Mouse (Mus musculus) CD8-positive naive resting alpha-beta T cell, adult 2 months (primary cell): Measurements from ENCODE around the gene 1700122O11Rik.

ENCODE experiments used
- DNase-seq, 2 experiments: peaks; one replicate each; pipeline ENCODE4 v3.0.0; 2022; ENCODE audit warnings: low read depth in 2 of 2, low spot score in 2 of 2

The 1700122O11Rik gene

GRCm38 (mm10) chr17:48038193-48038592 is at the start of gene 1700122O11Rik:
1700122O11Rik (minus strand) TSS chr17:48038293.
- DNase-seq = no peak

- DNase-seq = no peak
Observed at GRCm38 (mm10) chr17:48080626-48081025, 42.5 kb upstream of the 1700122O11Rik start.

- DNase-seq = no peak
Observed at GRCm38 (mm10) chr17:48067729-48068128, 29.6 kb upstream of the 1700122O11Rik start.

GRCm38 (mm10) chr17:48067083-48067614 is 29.1 kb upstream of the 1700122O11Rik start:
- DNase-seq = no peak

- no peak for DNase-seq
Observed at GRCm38 (mm10) chr17:48065081-48065501, 27.0 kb upstream of the 1700122O11Rik start.

- no peak for DNase-seq
Observed at GRCm38 (mm10) chr17:48064196-48064843, 26.2 kb upstream of the 1700122O11Rik start.

GRCm38 (mm10) chr17:48057382-48057781 is 19.3 kb upstream of the 1700122O11Rik start:
- no peak for DNase-seq

- DNase-seq = no peak
Observed at GRCm38 (mm10) chr17:48055076-48055816, 17.2 kb upstream of the 1700122O11Rik start.

- DNase-seq = no peak
Observed at GRCm38 (mm10) chr17:48053646-48054045, 15.6 kb upstream of the 1700122O11Rik start.

- DNase-seq = no peak
Observed at GRCm38 (mm10) chr17:48052338-48053067, 14.4 kb upstream of the 1700122O11Rik start.

- no peak for DNase-seq
Observed at GRCm38 (mm10) chr17:48051638-48052337, 13.7 kb upstream of the 1700122O11Rik start.

GRCm38 (mm10) chr17:48045631-48046030 is 7.5 kb upstream of the 1700122O11Rik start:
- peak; percentile 84 to 85 for DNase-seq

GRCm38 (mm10) chr17:48043154-48043880 is 5.2 kb upstream of the 1700122O11Rik start:
- no peak for DNase-seq

GRCm38 (mm10) chr17:48041351-48042287 is 3.5 kb upstream of the 1700122O11Rik start:
- DNase-seq = peak; percentile 25 to 52

- DNase-seq = peak; percentile 52 to 58
Observed at GRCm38 (mm10) chr17:48039232-48039866, 1.3 kb upstream of the 1700122O11Rik start.

- no peak for DNase-seq
Observed at GRCm38 (mm10) chr17:48036921-48037320, 1.2 kb downstream of the 1700122O11Rik start.

GRCm38 (mm10) chr17:48031521-48032430 is 6.3 kb downstream of the 1700122O11Rik start:
- no peak for DNase-seq

GRCm38 (mm10) chr17:48029241-48029640 is 8.9 kb downstream of the 1700122O11Rik start:
- DNase-seq = no peak
